Mouse (Mus musculus) kidney, postnatal 0 days (tissue): ENCODE data around the gene Ckmt2. TPM values are rescaled to one million over a fixed set of nuclear protein-coding genes. Genes with fewer than 3 reads are reported as not detected.

Experiments used
- ATAC-seq: fragments of 200-750 bp; cut with Nextera tagmentation; replicated peaks from 2 replicates; pipeline ENCODE4 v1.8.0; 2017; ENCODE audit warnings: low read depth, moderate number of reproducible peaks, moderate TSS enrichment, moderate library complexity; ENCODE audit not compliant: low FRiP score
- DNase-seq: peaks from one replicate; pipeline ENCODE4 v3.0.0-alpha.2; 2016; ENCODE audit warnings: low spot score
- H3K27ac ChIP-seq: fragments of 300-500 bp; sonication (generic); 2 replicates; pipeline ENCODE4 v1.5.1; 2014; ENCODE audit warnings: mild to moderate bottlenecking
- H3K27me3 ChIP-seq: fragments of 300-500 bp; sonication (generic); 2 replicates; pipeline ENCODE4 v1.6.1; 2014; ENCODE audit warnings: low read length, mixed read lengths; ENCODE audit not compliant: insufficient read depth
- H3K36me3 ChIP-seq: fragments of 300-500 bp; sonication (generic); 2 replicates; pipeline ENCODE4 v1.6.1; 2014; ENCODE audit warnings: low read length, mixed read lengths; ENCODE audit not compliant: insufficient read depth
- H3K4me1 ChIP-seq: fragments of 300-500 bp; sonication (generic); replicated peaks from 2 replicates; pipeline ENCODE4 v1.6.1; 2014; ENCODE audit warnings: antibody characterized with exemption, low read length, mixed read lengths; ENCODE audit not compliant: insufficient read depth
- H3K4me2 ChIP-seq: fragments of 300-500 bp; sonication (generic); 2 replicates; pipeline ENCODE4 v1.6.1; 2014; ENCODE audit warnings: mild to moderate bottlenecking, low read length, moderate library complexity, mixed read lengths
- H3K4me3 ChIP-seq: fragments of 300-500 bp; sonication (generic); replicated peaks from 2 replicates; pipeline ENCODE4 v1.5.1; 2014; ENCODE audit warnings: low read depth, low read length
- H3K9ac ChIP-seq: fragments of 300-500 bp; sonication (generic); 2 replicates; pipeline ENCODE4 v1.6.1; 2014; ENCODE audit warnings: low read depth, low read length
- H3K9me3 ChIP-seq: fragments of 300-500 bp; sonication (generic); replicated peaks from 2 replicates; pipeline ENCODE4 v1.6.1; 2016; ENCODE audit warnings: low read length, inconsistent platforms, mixed read lengths
- CTCF ChIP-seq: IDR thresholded peaks from 2 replicates; pipeline ENCODE4 v1.5.1; 2016; ENCODE audit warnings: antibody characterized with exemption, low read depth, mild to moderate bottlenecking, moderate library complexity
- WGBS: fragments of 180-500 bp; shearing (Covaris S2); extraction: QIAGEN DNeasy Blood & Tissue Kit; methylation state at CpG from one replicate; pipeline ENCODE4 v1.1.7; 2014; 5-methylcytosine and 5-hydroxymethylcytosine counted together
- polyA plus RNA-seq: library from polyadenylated mRNA; unstranded; fragments of >200 nt; fragmentation: Nextera tagmentation; extraction: Ambion mirVana; gene quantifications from 2 replicates; pipeline ENCODE4 v1.2.1, GENCODE M21; 2015

Gene Ckmt2
- polyA plus RNA-seq, 1 experiment from 2014 or later: 0.14 TPM

- Histone ChIP-seq H3K27ac (no peak overlapping the region), H3K4me3 (no peak overlapping the region), H3K9ac (no peak overlapping the region), H3K4me1 (no peaks in the 10 kb centered on the region), H3K4me2 (no peak overlapping the region), H3K36me3 (no peaks in the 10 kb centered on the region), H3K27me3 (no peaks in the 10 kb centered on the region), H3K9me3 (no peaks in the 10 kb centered on the region)
- no peak for DNase-seq
- ATAC-seq: no peak
- WGBS: 50% methylated on average over 4 of the region's 4 CpGs
- TF ChIP-seq CTCF: no peak
Measured at GRCm38 (mm10) chr13:91915192-91915581, 38.5 kb upstream of the Ckmt2 start.

- H3K9me3 ChIP-seq: no peaks in the 10 kb centered on the region
- DNase-seq: no peak
- H3K9ac ChIP-seq: no peak overlapping the region
- H3K36me3 ChIP-seq: no peaks in the 10 kb centered on the region
- H3K27ac ChIP-seq: no peak overlapping the region
- H3K4me2 ChIP-seq: no peak overlapping the region
- no peaks in the 10 kb centered on the region for H3K4me1 ChIP-seq
- TF ChIP-seq CTCF: no peak
- H3K4me3 ChIP-seq: no peak overlapping the region
- no peaks in the 10 kb centered on the region for H3K27me3 ChIP-seq
- peak; percentile 45; the same call in 1 of the 2 replicates for ATAC-seq
Measured at GRCm38 (mm10) chr13:91911652-91912051, 35.0 kb upstream of the Ckmt2 start.

GRCm38 (mm10) chr13:91911211-91911610 is 34.5 kb upstream of the Ckmt2 start:
- peak; percentile 52 for DNase-seq
- no peaks in the 10 kb centered on the region for H3K4me1 ChIP-seq
- no peak overlapping the region for H3K9ac ChIP-seq
- no peaks in the 10 kb centered on the region for H3K9me3 ChIP-seq
- H3K36me3 ChIP-seq: no peaks in the 10 kb centered on the region
- peak; percentile 81 for ATAC-seq
- TF ChIP-seq CTCF: no peak
- no peaks in the 10 kb centered on the region for H3K27me3 ChIP-seq
- H3K4me2 ChIP-seq: no peak overlapping the region
- no peak overlapping the region for H3K4me3 ChIP-seq
- no peak overlapping the region for H3K27ac ChIP-seq

- Histone ChIP-seq H3K36me3 (no peaks in the 10 kb centered on the region), H3K4me1 (no peaks in the 10 kb centered on the region), H3K4me3 (no peak overlapping the region), H3K4me2 (no peak overlapping the region), H3K27ac (no peak overlapping the region), H3K27me3 (no peaks in the 10 kb centered on the region), H3K9ac (no peak overlapping the region), H3K9me3 (no peaks in the 10 kb centered on the region)
- DNase-seq (peak; percentile 85), ATAC-seq (peak; percentile 61; the same call in 1 of the 2 replicates)
- WGBS: 40% methylated on average over 10 of the region's 10 CpGs
- peak; percentile 96 for TF ChIP-seq CTCF
Measured at GRCm38 (mm10) chr13:91908202-91908980, 31.7 kb upstream of the Ckmt2 start.

- 67% methylated on average over 3 of the region's 3 CpGs for WGBS
- no peak overlapping the region for H3K4me3 ChIP-seq
- no peak overlapping the region for H3K9ac ChIP-seq
- H3K9me3 ChIP-seq: no peaks in the 10 kb centered on the region
- TF ChIP-seq CTCF: no peak
- DNase-seq: no peak
- H3K36me3 ChIP-seq: no peaks in the 10 kb centered on the region
- H3K4me2 ChIP-seq: no peak overlapping the region
- H3K4me1 ChIP-seq: no peaks in the 10 kb centered on the region
- ATAC-seq: no peak
- H3K27ac ChIP-seq: no peak overlapping the region
- no peaks in the 10 kb centered on the region for H3K27me3 ChIP-seq
Measured at GRCm38 (mm10) chr13:91906338-91906737, 29.7 kb upstream of the Ckmt2 start.

GRCm38 (mm10) chr13:91896476-91896875 is 19.8 kb upstream of the Ckmt2 start:
- no peak for TF ChIP-seq CTCF
- Histone ChIP-seq H3K36me3 (no peaks in the 10 kb centered on the region), H3K27me3 (no peaks in the 10 kb centered on the region), H3K9ac (no peak overlapping the region), H3K4me1 (no peaks in the 10 kb centered on the region), H3K27ac (no peak overlapping the region), H3K9me3 (no peaks in the 10 kb centered on the region), H3K4me2 (no peak overlapping the region), H3K4me3 (no peak overlapping the region)
- WGBS: 61% methylated on average over 1 of the region's 1 CpGs
- ATAC-seq (no peak), DNase-seq (no peak)

GRCm38 (mm10) chr13:91893132-91893531 is 16.4 kb upstream of the Ckmt2 start:
- H3K4me1 ChIP-seq: no peaks in the 10 kb centered on the region
- H3K9ac ChIP-seq: no peak overlapping the region
- no peaks in the 10 kb centered on the region for H3K27me3 ChIP-seq
- H3K4me3 ChIP-seq: no peak overlapping the region
- no peaks in the 10 kb centered on the region for H3K36me3 ChIP-seq
- TF ChIP-seq CTCF: peak; percentile 68
- H3K9me3 ChIP-seq: no peaks in the 10 kb centered on the region
- DNase-seq: peak; percentile 18
- no peak for ATAC-seq
- WGBS: 75% methylated on average over 6 of the region's 6 CpGs
- no peak overlapping the region for H3K27ac ChIP-seq
- no peak overlapping the region for H3K4me2 ChIP-seq
